Mouse (Mus musculus) megakaryocyte, embryonic 14.5 days (primary cell): ENCODE data around the gene Aldoc. TPM values are rescaled to one million over a fixed set of nuclear protein-coding genes. Genes with fewer than 3 reads are reported as not detected.

ENCODE experiments used
- H3K27me3 ChIP-seq: replicated peaks from 2 replicates; pipeline ENCODE3; 2012; ENCODE audit warnings: inconsistent platforms
- H3K36me3 ChIP-seq: replicated peaks from 2 replicates; pipeline ENCODE3; 2012; ENCODE audit warnings: low read length, inconsistent platforms, mixed read lengths
- H3K4me1 ChIP-seq: 2 replicates; pipeline ENCODE4 v1.6.1; 2012; ENCODE audit warnings: inconsistent platforms
- H3K4me3 ChIP-seq: replicated peaks from 2 replicates; pipeline ENCODE3; 2012; ENCODE audit warnings: moderate library complexity, mild to moderate bottlenecking, inconsistent platforms
- H3K9me3 ChIP-seq: 2 replicates; pipeline ENCODE4 v1.6.1; 2012; ENCODE audit warnings: inconsistent platforms
- FLI1 ChIP-seq: IDR thresholded peaks from 2 replicates; pipeline ENCODE4 v1.6.1; 2012; ENCODE audit warnings: low read length, inconsistent platforms, mixed read lengths
- GATA1 ChIP-seq: IDR thresholded peaks from 3 replicates; pipeline ENCODE4 v1.6.1; 2012; ENCODE audit warnings: mixed read lengths, low read length, inconsistent platforms, borderline replicate concordance
- polyA plus RNA-seq: library from polyadenylated mRNA; stranded (reverse); fragments of >175 nt; gene quantifications from 2 replicates; pipeline ENCODE4 v1.2.3, GENCODE M21; 2012; ENCODE audit warnings: low replicate concordance; ENCODE audit not compliant: insufficient read depth

The Aldoc gene
- polyA plus RNA-seq, 1 experiment, result 25.1 TPM

DNA sequence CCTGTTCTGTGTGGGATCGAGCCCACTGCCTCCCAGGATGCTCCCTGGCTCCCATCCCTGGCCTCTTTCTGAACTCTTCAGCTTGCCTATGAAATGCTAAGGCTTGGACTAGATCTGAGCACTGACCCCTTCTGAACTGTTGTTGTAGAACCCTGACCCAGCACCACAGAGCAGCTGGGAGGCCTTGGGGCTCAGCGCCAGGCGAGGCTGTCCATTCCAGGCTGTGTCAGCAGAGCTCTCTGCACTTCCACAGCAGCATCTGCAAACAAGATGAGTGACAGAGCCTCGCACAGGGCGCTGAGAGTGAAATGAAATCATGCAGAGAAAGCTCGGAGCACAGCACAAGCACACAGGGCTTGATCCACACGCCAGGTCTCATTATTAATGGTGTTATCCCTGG, 49.8 kb downstream of the Aldoc start:
- no peaks in the 10 kb centered on the region for H3K36me3 ChIP-seq
- H3K9me3 ChIP-seq, result no peaks in the 10 kb centered on the region
- no peak overlapping the region for H3K4me3 ChIP-seq
- H3K27me3 ChIP-seq, result peaks cover 58% of the 10 kb centered on the region
- peaks cover 26% of the 10 kb centered on the region for H3K4me1 ChIP-seq
- TF ChIP-seq FLI1, result no peak
- no peak for TF ChIP-seq GATA1

- Histone ChIP-seq H3K36me3 (no peaks in the 10 kb centered on the region), H3K4me3 (no peak overlapping the region), H3K4me1 (peaks cover 21% of the 10 kb centered on the region), H3K27me3 (peaks cover 56% of the 10 kb centered on the region), H3K9me3 (no peaks in the 10 kb centered on the region)
- TF ChIP-seq FLI1, result no peak
- TF ChIP-seq GATA1, result no peak
Observed at GRCm38 (mm10) chr11:78374147-78374546, 51.4 kb downstream of the Aldoc start.

Other genes with a start within 250 kb of the Aldoc start
- 1.6 TPM in 1 of 2 replicates, not detected in the other for gene Eral1, start 242.6 kb upstream of the Aldoc start, polyA plus RNA-seq
- gene Fam222b, start 228.3 kb upstream of the Aldoc start, polyA plus RNA-seq, result 32.0 and 49.0 TPM in 2 replicates
- 4.8 and 6.3 TPM in 2 replicates for gene Traf4, start 157.4 kb upstream of the Aldoc start, polyA plus RNA-seq
- 1.3 and 2.2 TPM in 2 replicates for gene Nek8, start 146.3 kb upstream of the Aldoc start, polyA plus RNA-seq
- 35.9 and 67.9 TPM in 2 replicates for gene Tlcd1, start 146.3 kb upstream of the Aldoc start, polyA plus RNA-seq
- 151 and 1,521 TPM in 2 replicates for gene Rpl23a, start 139.4 kb upstream of the Aldoc start, polyA plus RNA-seq
- gene Rab34, start 134.5 kb upstream of the Aldoc start, polyA plus RNA-seq, result 4.5 TPM in 1 of 2 replicates, not detected in the other
- 0.22 TPM in 1 of 2 replicates, not detected in the other for gene Proca1, start 129.6 kb upstream of the Aldoc start, polyA plus RNA-seq
- 13.1 and 13.3 TPM in 2 replicates for gene Sdf2, start 77.2 kb upstream of the Aldoc start, polyA plus RNA-seq
- gene Supt6, start 77.0 kb upstream of the Aldoc start, polyA plus RNA-seq, result 95.6 and 155 TPM in 2 replicates
- 17.1 and 39.7 TPM in 2 replicates for gene 2610507B11Rik, start 61.2 kb upstream of the Aldoc start, polyA plus RNA-seq
- gene BC030499, start 32.1 kb upstream of the Aldoc start, polyA plus RNA-seq, result not detected in 2 replicates
- 16.9 and 30.9 TPM in 2 replicates for gene Spag5, start 21.4 kb upstream of the Aldoc start, polyA plus RNA-seq
- 53.1 and 73.7 TPM in 2 replicates for gene Pigs, start 5.4 kb downstream of the Aldoc start, polyA plus RNA-seq
- 319 and 574 TPM in 2 replicates for gene Unc119, start 20.5 kb downstream of the Aldoc start, polyA plus RNA-seq
- gene Foxn1, start 63.6 kb downstream of the Aldoc start, polyA plus RNA-seq, result not detected in 2 replicates
- 0.07 TPM in 1 of 2 replicates, not detected in the other for gene Slc13a2, start 99.2 kb downstream of the Aldoc start, polyA plus RNA-seq
- 0.18 TPM in 1 of 2 replicates, not detected in the other for gene Slc46a1, start 142.7 kb downstream of the Aldoc start, polyA plus RNA-seq
- 0.40 TPM in 1 of 2 replicates, not detected in the other for gene Sarm1, start 174.8 kb downstream of the Aldoc start, polyA plus RNA-seq
- gene Vtn, start 176.1 kb downstream of the Aldoc start, polyA plus RNA-seq, result not detected in 2 replicates
- gene Sebox, start 180.5 kb downstream of the Aldoc start, polyA plus RNA-seq, result not detected in 2 replicates
- 12.0 and 12.6 TPM in 2 replicates for gene Tmem199, start 189.2 kb downstream of the Aldoc start, polyA plus RNA-seq
- gene Poldip2, start 189.2 kb downstream of the Aldoc start, polyA plus RNA-seq, result 1.8 and 16.7 TPM in 2 replicates
- 0.68 TPM in 1 of 2 replicates, not detected in the other for gene Tnfaip1, start 213.4 kb downstream of the Aldoc start, polyA plus RNA-seq
- 104 and 119 TPM in 2 replicates for gene Ift20, start 213.4 kb downstream of the Aldoc start, polyA plus RNA-seq
- 24.2 and 39.2 TPM in 2 replicates for gene Tmem97, start 227.8 kb downstream of the Aldoc start, polyA plus RNA-seq